Mouse (Mus musculus) bone marrow, adult 2 months (tissue): ENCODE data around the gene Wnt9b.

Experiments
- CTCF ChIP-seq: fragments of 200-500 bp; IDR thresholded peaks from 2 replicates; pipeline ENCODE4 v1.5.1; 2011; ENCODE audit warnings: low read length, control low read depth; ENCODE audit not compliant: control insufficient read depth, insufficient read depth
- POLR2A ChIP-seq: fragments of 200-500 bp; IDR thresholded peaks from 2 replicates; pipeline ENCODE4 v1.6.1; 2011; ENCODE audit warnings: low read depth, mild to moderate bottlenecking, control low read depth, low read length, borderline replicate concordance; ENCODE audit not compliant: control insufficient read depth

- TF ChIP-seq POLR2A: no peak
- no peak for TF ChIP-seq CTCF
These were observed 40.3 kb upstream of the Wnt9b start for GRCm38 (mm10) chr11:103789951-103790350.
